Mouse (Mus musculus): ENCODE results near the gene Mospd3. TPM values are rescaled to one million over a fixed set of nuclear protein-coding genes. Genes with fewer than 3 reads are reported as not detected.
A peak's percentile ranks its signal among the peaks of the same experiment; 100 is the strongest.

Gene Mospd3
- polyA plus RNA-seq, 1 experiment = 459 TPM

DNA sequence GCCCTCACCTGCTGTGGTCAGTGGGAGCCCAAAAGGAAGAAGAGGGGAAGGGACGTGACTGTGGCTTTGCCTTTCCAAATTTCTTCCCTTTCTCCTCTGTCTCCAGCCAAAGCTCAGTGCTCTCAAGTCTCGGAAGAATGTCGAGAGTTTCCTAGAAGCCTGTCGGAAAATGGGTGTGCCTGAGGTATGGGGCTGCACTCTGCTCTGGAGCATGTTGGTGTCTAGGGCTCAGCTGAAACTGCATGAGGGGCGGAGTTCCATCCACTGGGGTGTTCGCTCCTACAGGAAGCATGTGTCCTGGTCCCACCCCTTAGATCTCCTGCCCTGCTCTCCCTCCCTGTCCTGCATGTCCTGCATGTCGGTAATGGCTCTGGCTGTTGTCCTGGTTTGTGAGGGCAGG is 38.6 kb upstream of the Mospd3 start:
- Histone ChIP-seq H3K4me1 (peaks cover 55% of the 10 kb centered on the region), H3K36me3 (replicated peaks; ENCODE audit: low read length) (peaks cover 92% of the 10 kb centered on the region), H3K4me3 (replicated peaks) (peak overlapping the region; percentile 4), H3K27me3 (replicated peaks) (peaks cover 1% of the 10 kb centered on the region), H3K9me3 (no peaks in the 10 kb centered on the region)
- TF ChIP-seq GATA1 (IDR thresholded peaks at IDR 0.05; ENCODE audit: borderline replicate concordance, low read length) = no peak
- TF ChIP-seq FLI1 (IDR thresholded peaks at IDR 0.05; ENCODE audit: low read length) = no peak

DNA sequence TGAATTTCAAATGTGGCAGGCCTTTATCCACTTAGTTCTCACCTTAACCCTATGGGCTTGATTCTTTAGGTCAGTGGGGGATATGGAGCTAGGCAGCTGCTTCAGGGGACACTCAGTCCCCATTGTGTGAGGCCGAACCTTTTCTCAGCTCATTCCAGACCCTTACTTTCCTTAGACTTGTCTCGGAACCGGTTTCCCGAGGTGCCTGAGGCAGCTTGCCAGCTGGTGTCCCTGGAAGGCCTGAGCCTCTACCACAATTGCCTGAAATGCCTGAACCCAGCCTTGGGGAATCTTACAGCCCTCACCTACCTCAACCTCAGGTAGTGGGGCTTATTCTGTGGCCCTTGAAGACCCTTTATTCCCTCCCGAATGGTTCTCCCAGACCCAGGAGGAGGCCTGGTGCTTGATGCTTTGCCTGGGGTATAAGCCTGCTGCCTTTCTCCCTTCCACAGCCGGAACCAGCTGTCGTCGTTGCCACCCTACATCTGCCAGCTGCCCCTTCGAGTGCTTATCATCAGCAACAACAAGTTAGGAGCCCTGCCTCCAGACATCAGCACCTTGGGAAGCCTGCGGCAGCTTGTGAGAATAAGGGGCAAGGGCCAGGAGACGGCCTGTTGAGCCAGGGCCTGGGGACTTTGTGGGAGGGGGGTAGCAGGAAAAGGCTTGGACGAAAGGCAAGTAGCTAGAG is 32.7 kb upstream of the Mospd3 start:
- Histone ChIP-seq H3K27me3 (replicated peaks) (no peaks in the 10 kb centered on the region), H3K4me3 (replicated peaks) (no peak overlapping the region), H3K36me3 (replicated peaks; ENCODE audit: low read length) (peaks cover 62% of the 10 kb centered on the region), H3K9me3 (no peaks in the 10 kb centered on the region), H3K4me1 (peaks cover 71% of the 10 kb centered on the region)
- no peak for TF ChIP-seq FLI1 (IDR thresholded peaks at IDR 0.05; ENCODE audit: low read length)

DNA sequence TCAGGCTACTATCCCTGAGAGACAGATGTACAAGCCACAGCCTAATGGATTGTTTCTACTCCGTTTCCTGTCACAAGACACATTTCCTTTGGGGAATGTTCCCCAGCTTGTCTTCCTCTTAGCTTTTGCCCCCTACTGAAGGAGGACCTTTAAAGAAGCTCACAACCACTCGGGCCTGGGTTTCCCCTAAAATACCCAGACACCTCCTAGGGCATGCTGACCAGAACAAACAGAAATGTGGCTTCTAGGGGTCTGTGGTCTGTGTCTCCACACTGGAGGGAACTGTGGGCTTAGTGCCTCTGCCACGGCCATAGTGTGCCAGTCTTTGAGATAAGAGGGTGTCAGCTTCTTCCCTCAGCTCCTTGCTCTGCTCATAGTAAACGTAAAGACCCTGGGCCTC is 30.7 kb upstream of the Mospd3 start:
- TF ChIP-seq GATA1 (IDR thresholded peaks at IDR 0.05; ENCODE audit: borderline replicate concordance, low read length) (no peak), FLI1 (IDR thresholded peaks at IDR 0.05; ENCODE audit: low read length) (no peak; the same call in 1 of the 2 replicates)
- H3K27me3 ChIP-seq (replicated peaks) = no peaks in the 10 kb centered on the region
- H3K4me3 ChIP-seq (replicated peaks) = peak overlapping the region; percentile 100
- no peaks in the 10 kb centered on the region for H3K9me3 ChIP-seq
- peaks cover 71% of the 10 kb centered on the region for H3K4me1 ChIP-seq
- peaks cover 42% of the 10 kb centered on the region for H3K36me3 ChIP-seq (replicated peaks; ENCODE audit: low read length)

DNA sequence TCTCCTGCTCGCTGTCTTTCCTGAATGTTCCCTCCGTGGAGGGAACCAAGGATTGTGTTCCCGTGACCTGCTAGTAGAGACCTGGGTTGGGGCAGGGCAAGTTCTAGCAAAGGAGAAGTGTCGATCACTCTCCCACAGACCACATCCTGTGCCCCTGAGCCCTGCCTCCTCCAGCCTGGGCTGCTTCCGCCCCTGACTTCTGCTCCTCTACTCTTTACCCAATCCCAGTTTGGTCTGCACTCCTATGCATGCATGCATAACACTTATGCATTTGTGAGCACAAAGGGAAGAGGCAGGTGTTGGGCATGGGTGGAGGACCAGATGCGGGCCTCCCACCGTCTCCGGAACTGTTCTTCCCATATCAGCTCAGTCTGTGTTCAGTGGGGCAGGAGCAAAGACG is 30.3 kb upstream of the Mospd3 start:
- Histone ChIP-seq H3K4me1 (peaks cover 69% of the 10 kb centered on the region), H3K27me3 (replicated peaks) (no peaks in the 10 kb centered on the region), H3K9me3 (no peaks in the 10 kb centered on the region), H3K4me3 (replicated peaks) (peak overlapping the region; percentile 100), H3K36me3 (replicated peaks; ENCODE audit: low read length) (peaks cover 38% of the 10 kb centered on the region)
- TF ChIP-seq FLI1 (IDR thresholded peaks at IDR 0.05; ENCODE audit: low read length) = 0 out of 2 replicates have a peak, but pooled peaks have one; percentile 39
- TF ChIP-seq GATA1 (IDR thresholded peaks at IDR 0.05; ENCODE audit: borderline replicate concordance, low read length) = no peak

DNA sequence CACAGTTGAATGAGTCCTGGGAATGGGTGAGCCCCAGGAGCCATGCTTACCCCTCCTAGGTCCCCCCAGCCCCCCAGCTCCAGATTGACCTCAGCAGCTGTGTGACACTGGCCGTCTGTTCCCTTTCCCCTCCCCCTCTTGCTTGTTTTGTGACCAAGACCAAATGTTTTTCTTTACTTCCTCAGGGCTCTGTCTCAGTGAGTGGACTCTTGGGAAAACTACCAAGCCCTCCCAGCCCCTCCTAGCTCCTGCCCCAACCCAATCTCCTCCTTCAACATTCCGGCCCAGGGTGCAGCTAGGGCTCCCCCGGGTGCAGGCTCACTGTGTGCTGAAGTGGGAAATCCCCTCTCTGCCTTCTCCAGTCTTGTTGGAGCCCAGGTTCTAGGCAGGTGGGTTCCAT is 29.7 kb upstream of the Mospd3 start:
- H3K4me3 ChIP-seq (replicated peaks) = peak overlapping the region; percentile 100
- no peaks in the 10 kb centered on the region for H3K27me3 ChIP-seq (replicated peaks)
- TF ChIP-seq FLI1 (IDR thresholded peaks at IDR 0.05; ENCODE audit: low read length) (no peak), GATA1 (IDR thresholded peaks at IDR 0.05; ENCODE audit: borderline replicate concordance, low read length) (no peak)
- H3K36me3 ChIP-seq (replicated peaks; ENCODE audit: low read length) = peaks cover 32% of the 10 kb centered on the region
- H3K9me3 ChIP-seq = no peaks in the 10 kb centered on the region
- peaks cover 69% of the 10 kb centered on the region for H3K4me1 ChIP-seq

DNA sequence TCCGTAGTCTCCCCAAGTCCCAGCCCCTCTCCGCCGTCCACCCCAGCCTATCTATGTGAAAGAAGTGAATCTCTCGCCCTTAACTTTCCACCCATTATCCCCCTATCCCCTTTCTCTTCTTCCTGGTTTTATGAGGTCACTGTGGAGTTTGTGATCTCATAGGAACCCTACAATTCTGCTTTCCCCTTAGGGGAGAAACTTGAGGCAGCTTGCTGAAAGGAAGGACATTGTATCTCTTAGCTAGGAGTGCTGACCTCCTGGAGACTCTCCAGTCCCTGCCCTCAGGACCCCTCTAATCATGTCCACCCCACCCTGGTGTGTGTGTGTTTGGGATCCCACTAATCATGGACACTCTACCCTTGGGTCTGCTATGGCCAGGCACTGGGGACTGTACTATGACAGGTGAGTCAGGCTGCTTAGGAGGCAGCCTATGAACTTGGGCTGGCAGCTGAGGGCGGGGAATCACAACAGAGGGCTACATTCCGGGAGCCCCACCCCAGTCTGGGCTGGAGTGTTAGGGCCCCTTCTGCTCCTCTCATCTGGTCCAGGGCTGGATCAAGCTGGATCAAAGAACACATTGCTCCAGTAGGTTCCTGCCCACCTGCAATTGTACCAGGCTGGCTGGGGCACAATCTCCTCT is 29.2 kb upstream of the Mospd3 start:
- Histone ChIP-seq H3K4me3 (replicated peaks) (peak overlapping the region; percentile 100), H3K9me3 (no peaks in the 10 kb centered on the region), H3K4me1 (peaks cover 64% of the 10 kb centered on the region), H3K36me3 (replicated peaks; ENCODE audit: low read length) (peaks cover 26% of the 10 kb centered on the region), H3K27me3 (replicated peaks) (no peaks in the 10 kb centered on the region)
- no peak for TF ChIP-seq GATA1 (IDR thresholded peaks at IDR 0.05; ENCODE audit: borderline replicate concordance, low read length)
- TF ChIP-seq FLI1 (IDR thresholded peaks at IDR 0.05; ENCODE audit: low read length) = no peak

DNA sequence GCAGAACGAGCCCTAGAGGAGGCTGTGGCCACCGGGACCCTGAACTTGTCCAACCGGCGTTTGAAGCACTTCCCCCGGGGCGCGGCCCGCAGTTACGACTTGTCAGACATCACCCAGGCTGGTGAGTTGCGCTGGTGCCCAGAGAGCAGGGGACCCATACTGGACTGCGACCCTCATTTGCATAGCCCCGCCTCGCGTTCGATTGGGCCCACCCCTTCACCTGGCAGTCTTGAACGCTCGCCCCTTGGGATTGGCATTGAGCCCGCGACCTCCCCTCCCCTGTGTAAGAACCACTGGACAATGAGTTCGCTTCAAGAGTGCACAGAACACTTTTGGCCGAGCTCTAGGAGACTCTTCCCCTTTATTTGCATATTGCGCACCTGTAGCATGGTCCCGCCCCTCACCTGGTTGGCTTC is 28.5 kb upstream of the Mospd3 start:
- Histone ChIP-seq H3K36me3 (replicated peaks; ENCODE audit: low read length) (peaks cover 21% of the 10 kb centered on the region), H3K4me1 (peaks cover 69% of the 10 kb centered on the region), H3K9me3 (no peaks in the 10 kb centered on the region), H3K27me3 (replicated peaks) (no peaks in the 10 kb centered on the region), H3K4me3 (replicated peaks) (peak overlapping the region; percentile 100)
- no peak for TF ChIP-seq FLI1 (IDR thresholded peaks at IDR 0.05; ENCODE audit: low read length)
- TF ChIP-seq GATA1 (IDR thresholded peaks at IDR 0.05; ENCODE audit: borderline replicate concordance, low read length) = no peak

DNA sequence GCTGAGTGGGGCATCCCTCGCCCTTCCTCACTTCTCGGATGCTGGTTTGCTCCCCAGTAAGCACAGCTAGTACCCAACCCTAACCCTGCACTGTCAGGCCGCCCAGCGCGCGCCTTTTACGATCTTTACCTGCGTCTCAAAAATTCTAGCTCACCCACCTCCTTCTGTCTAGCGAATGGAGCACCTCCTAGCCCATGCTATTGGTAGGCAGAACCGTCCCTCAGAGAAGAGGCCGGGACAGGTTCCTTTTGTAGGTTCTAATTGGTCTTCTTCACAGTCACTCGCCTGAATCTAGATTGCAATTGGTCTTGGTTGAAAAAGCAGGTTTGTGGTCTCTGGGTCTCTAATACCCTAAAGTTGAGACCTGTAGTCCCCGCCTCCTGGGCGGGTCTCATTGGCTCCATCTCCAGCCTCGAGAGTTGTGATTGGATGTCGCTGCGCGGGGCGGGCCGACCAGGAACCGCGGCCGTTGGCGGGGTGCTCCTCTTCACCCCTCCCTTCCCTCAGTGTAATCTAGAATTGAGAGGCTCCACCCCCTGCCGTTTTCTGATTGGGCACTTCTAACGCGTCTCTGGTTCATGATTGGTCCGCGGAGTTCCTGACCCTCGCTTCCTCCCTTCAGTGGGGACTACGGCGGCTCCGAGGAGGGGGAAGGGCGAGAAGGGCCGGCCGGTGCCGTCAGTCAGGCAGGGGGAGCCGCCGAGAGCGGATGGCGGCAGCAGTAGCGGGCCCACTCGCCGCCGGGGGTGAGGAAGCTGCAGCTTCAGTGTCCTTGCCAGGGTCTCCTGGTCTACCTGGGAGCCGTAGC is 27.8 kb upstream of the Mospd3 start, which contains the start of the genes Fbxo24, Lrch4 and Gm20605:
TSS of gene Fbxo24 (minus strand) at position 505 of the 808 bp plus-strand sequence.
TSS of gene Lrch4 (plus strand) at position 624 of the 808 bp plus-strand sequence.
TSS of gene Gm20605 (plus strand) at position 678 of the 808 bp plus-strand sequence.
- peaks cover 67% of the 10 kb centered on the region for H3K4me1 ChIP-seq
- no peaks in the 10 kb centered on the region for H3K9me3 ChIP-seq
- peak within 1 kb of the TSS; percentile 100 for H3K4me3 ChIP-seq (replicated peaks)
- H3K36me3 ChIP-seq (replicated peaks; ENCODE audit: low read length) = peaks cover 15% of the 10 kb centered on the region
- H3K27me3 ChIP-seq (replicated peaks) = no peaks in the 10 kb centered on the region
- TF ChIP-seq GATA1 (IDR thresholded peaks at IDR 0.05; ENCODE audit: borderline replicate concordance, low read length) = no peak
- no peak for TF ChIP-seq FLI1 (IDR thresholded peaks at IDR 0.05; ENCODE audit: low read length)

DNA sequence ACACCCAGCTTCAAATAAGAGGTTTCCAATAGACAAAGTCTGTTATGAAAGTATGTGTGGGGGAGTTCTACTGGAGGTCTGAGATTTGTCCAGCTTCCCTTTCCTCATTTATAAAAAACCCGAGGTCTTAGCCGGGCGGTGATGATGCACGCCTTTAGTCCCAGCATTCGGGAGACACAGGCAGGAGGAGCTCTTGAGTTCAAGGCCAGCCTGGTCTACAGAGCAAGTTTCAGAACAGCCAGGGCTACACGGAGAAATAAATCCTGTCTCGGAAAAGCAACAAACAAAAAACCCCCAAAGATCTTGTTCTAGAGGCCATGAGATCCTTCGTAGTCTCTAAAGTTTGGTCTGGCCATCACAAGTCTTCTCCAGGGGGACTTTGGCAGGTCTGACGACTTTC is 27.1 kb upstream of the Mospd3 start:
- peaks cover 2% of the 10 kb centered on the region for H3K27me3 ChIP-seq (replicated peaks)
- TF ChIP-seq FLI1 (IDR thresholded peaks at IDR 0.05; ENCODE audit: low read length) (no peak), GATA1 (IDR thresholded peaks at IDR 0.05; ENCODE audit: borderline replicate concordance, low read length) (no peak)
- peaks cover 8% of the 10 kb centered on the region for H3K36me3 ChIP-seq (replicated peaks; ENCODE audit: low read length)
- H3K4me3 ChIP-seq (replicated peaks) = peak overlapping the region; percentile 100
- H3K4me1 ChIP-seq = peaks cover 60% of the 10 kb centered on the region
- peaks cover 2% of the 10 kb centered on the region; the same call in 1 of the 2 replicates for H3K9me3 ChIP-seq
